Mouse (Mus musculus) spleen, adult 2 months (tissue): ENCODE measurements around the gene Pde4c. TPM values are rescaled to one million over a fixed set of nuclear protein-coding genes. Genes with fewer than 3 reads are reported as not detected.

ENCODE experiments used
- DNase-seq, 2 experiments: peaks; one replicate each; pipeline versions ENCODE4 v3.0.0 to v3.0.0-alpha.2; 2012 to 2021; ENCODE audit warnings: low spot score in 2 of 2, low read depth in 1 of 2
- H3K27ac ChIP-seq: fragments of 200-500 bp; 2 replicates; pipeline ENCODE4 v1.5.1; 2012; ENCODE audit warnings: low read length, inconsistent platforms; ENCODE audit not compliant: insufficient read depth
- H3K27me3 ChIP-seq: fragments of 200-500 bp; 2 replicates; pipeline ENCODE4 v1.6.1; 2012; ENCODE audit warnings: mild to moderate bottlenecking, moderate library complexity, low read length, inconsistent platforms; ENCODE audit not compliant: control insufficient read depth, insufficient read depth
- H3K36me3 ChIP-seq: fragments of 200-500 bp; 2 replicates; pipeline ENCODE4 v1.6.1; 2012; ENCODE audit warnings: mild to moderate bottlenecking, low read length, inconsistent platforms; ENCODE audit not compliant: control insufficient read depth, insufficient read depth
- H3K4me1 ChIP-seq: fragments of 200-500 bp; 2 replicates; pipeline ENCODE4 v1.6.1; 2011; ENCODE audit warnings: inconsistent platforms; ENCODE audit not compliant: control insufficient read depth, insufficient read depth, insufficient read length
- H3K4me3 ChIP-seq: fragments of 200-500 bp; 2 replicates; pipeline ENCODE4 v1.5.1; 2011; ENCODE audit warnings: mild to moderate bottlenecking, inconsistent platforms; ENCODE audit not compliant: insufficient read depth, insufficient read length; ENCODE audit errors: extremely low read depth
- CTCF ChIP-seq: fragments of 200-500 bp; IDR thresholded peaks from 2 replicates; pipeline ENCODE4 v1.5.1; 2011; ENCODE audit warnings: mild to moderate bottlenecking, inconsistent platforms; ENCODE audit not compliant: insufficient read depth, insufficient read length, insufficient replicate concordance; ENCODE audit errors: extremely low read depth
- POLR2A ChIP-seq: fragments of 200-500 bp; IDR thresholded peaks from 2 replicates; pipeline ENCODE4 v1.6.1; 2011; ENCODE audit warnings: low read depth, low read length, inconsistent platforms
- WGBS: fragments of 180-500 bp; shearing (Covaris S2); methylation state at CpG from one replicate; pipeline ENCODE4 v1.1.7; 2018; 5-methylcytosine and 5-hydroxymethylcytosine counted together
- polyA plus RNA-seq: library from polyadenylated mRNA; depleted of rRNA; stranded (reverse); fragments of >200 nt; gene quantifications from 2 replicates; pipeline ENCODE4 v1.2.3, GENCODE M21; 2012

Gene Pde4c
- polyA plus RNA-seq, 1 experiment: 2.8 TPM

- Histone ChIP-seq H3K27me3 (peaks cover under 1% of the 10 kb centered on the region; the same call in 1 of the 2 replicates), H3K4me3 (no peak overlapping the region), H3K27ac (no peak overlapping the region), H3K36me3 (no peaks in the 10 kb centered on the region), H3K4me1 (peaks cover 12% of the 10 kb centered on the region; the same call in 1 of the 2 replicates)
- DNase-seq: peak in 1 of 2 experiments; percentile 3
- no peak for TF ChIP-seq CTCF
- no peak for TF ChIP-seq POLR2A
- WGBS: 85% methylated on average over 19 of the region's 19 CpGs
Observed at GRCm38 (mm10) chr8:70749097-70749674, 25.7 kb downstream of the Pde4c start.

- no peak overlapping the region for H3K27ac ChIP-seq
- H3K4me3 ChIP-seq: no peak overlapping the region
- H3K27me3 ChIP-seq: no peaks in the 10 kb centered on the region
- 56% methylated on average over 13 of the region's 13 CpGs for WGBS
- peaks cover 13% of the 10 kb centered on the region for H3K4me1 ChIP-seq
- TF ChIP-seq POLR2A: no peak
- no peak for TF ChIP-seq CTCF
- H3K36me3 ChIP-seq: no peaks in the 10 kb centered on the region
- peak in 1 of 2 experiments; percentile 3 for DNase-seq
Observed at GRCm38 (mm10) chr8:70750128-70750680, 26.7 kb downstream of the Pde4c start.

- Histone ChIP-seq H3K4me3 (no peak overlapping the region), H3K4me1 (peaks cover 15% of the 10 kb centered on the region), H3K36me3 (peaks cover 5% of the 10 kb centered on the region; the same call in 1 of the 2 replicates), H3K27me3 (no peaks in the 10 kb centered on the region), H3K27ac (peak overlapping the region; percentile 71)
- TF ChIP-seq CTCF (peak; percentile 51; the same call in 1 of the 2 replicates), POLR2A (no peak)
- DNase-seq: peak in 1 of 2 experiments; percentile 76
- 18% methylated on average over 11 of the region's 11 CpGs for WGBS
Observed at GRCm38 (mm10) chr8:70752000-70752764, 28.7 kb downstream of the Pde4c start.

- Histone ChIP-seq H3K27ac (peak overlapping the region; percentile 71), H3K4me1 (peaks cover 15% of the 10 kb centered on the region), H3K36me3 (peaks cover 5% of the 10 kb centered on the region; the same call in 1 of the 2 replicates), H3K4me3 (peak overlapping the region; percentile 9; the same call in 1 of the 2 replicates), H3K27me3 (no peaks in the 10 kb centered on the region)
- peak in 1 of 2 experiments; percentile 80 for DNase-seq
- TF ChIP-seq CTCF (no peak), POLR2A (peak; percentile 20; the same call in 1 of the 2 replicates)
- 5% methylated on average over 21 of the region's 21 CpGs for WGBS
Observed at GRCm38 (mm10) chr8:70753151-70753550, 29.6 kb downstream of the Pde4c start.

GRCm38 (mm10) chr8:70754043-70754870 lies 30.7 kb downstream of the Pde4c start, which contains the start of gene Rab3a:
Gene Rab3a (plus strand): TSS chr8:70754679.
- Histone ChIP-seq H3K4me1 (peaks cover 15% of the 10 kb centered on the region), H3K27me3 (no peaks in the 10 kb centered on the region), H3K36me3 (peaks cover 5% of the 10 kb centered on the region; the same call in 1 of the 2 replicates), H3K27ac (peak within 1 kb of the TSS; percentile 71), H3K4me3 (peak within 1 kb of the TSS; percentile 67)
- DNase-seq: peak; percentile 97
- 8% methylated on average over 37 of the region's 37 CpGs for WGBS
- TF ChIP-seq POLR2A (no peak), CTCF (no peak)

- peak in 1 of 2 experiments; percentile 49 for DNase-seq
Observed at GRCm38 (mm10) chr8:70754871-70755660, 31.5 kb downstream of the Pde4c start.

More at GRCm38 (mm10) chr8:70754871-70755660, 31.5 kb downstream of the Pde4c start:
- peak overlapping the region; percentile 67 for H3K4me3 ChIP-seq
- H3K4me1 ChIP-seq: peaks cover 19% of the 10 kb centered on the region
- no peaks in the 10 kb centered on the region for H3K27me3 ChIP-seq
- 9% methylated on average over 50 of the region's 50 CpGs for WGBS
- TF ChIP-seq CTCF (no peak), POLR2A (no peak)
- H3K36me3 ChIP-seq: peaks cover 5% of the 10 kb centered on the region; the same call in 1 of the 2 replicates
- peak overlapping the region; percentile 42 for H3K27ac ChIP-seq
